Mouse (Mus musculus): ENCODE data around the gene Pcdh7. TPM values are rescaled to one million over a fixed set of nuclear protein-coding genes. Genes with fewer than 3 reads are reported as not detected.

The Pcdh7 gene
- polyA plus RNA-seq, 1 experiment from 2014 or later = 7.1 TPM

DNA sequence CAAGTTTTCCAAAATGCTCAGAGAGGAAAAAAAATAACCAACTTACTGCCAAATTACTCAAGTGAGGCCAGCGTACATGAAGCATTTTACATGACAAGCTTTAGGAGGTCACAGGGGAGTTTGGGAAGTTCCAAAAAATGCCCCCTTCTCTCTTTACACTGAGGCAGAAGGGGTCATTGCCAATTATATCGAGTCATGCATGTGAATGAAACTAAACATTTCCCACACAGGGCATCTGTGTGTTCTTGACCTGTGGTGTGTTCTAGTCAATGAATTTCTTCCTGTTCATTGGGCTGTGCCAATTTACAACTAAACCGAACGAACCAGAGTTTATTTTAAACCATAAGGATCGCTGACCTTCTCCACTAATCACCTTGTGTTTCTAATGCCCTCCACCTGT lies 86.1 kb downstream of the Pcdh7 start:
- no peaks in the 10 kb centered on the region for H3K9me3 ChIP-seq (ENCODE audit: control insufficient read depth, low read length)
- WGBS = 83% methylated on average over 5 of the region's 5 CpGs
- no peak overlapping the region for H3K4me2 ChIP-seq (replicated peaks; ENCODE audit: low read depth, low read length)
- H3K4me3 ChIP-seq (ENCODE audit: low read depth, low read length) = no peak overlapping the region
- no peak overlapping the region for H3K27ac ChIP-seq (ENCODE audit: low read depth, low read length)
- ATAC-seq (ENCODE audit: low FRiP score) (no peak), DNase-seq (ENCODE audit: low spot score) (no peak)
- no peaks in the 10 kb centered on the region for H3K27me3 ChIP-seq (ENCODE audit: control insufficient read depth, insufficient read depth, low read length)
- H3K9ac ChIP-seq (ENCODE audit: low read depth, low read length) = no peak overlapping the region
- no peaks in the 10 kb centered on the region for H3K4me1 ChIP-seq (replicated peaks; ENCODE audit: control insufficient read depth, insufficient read depth, low read length)
- H3K36me3 ChIP-seq (ENCODE audit: control insufficient read depth, insufficient read depth, low read length) = no peaks in the 10 kb centered on the region

DNA sequence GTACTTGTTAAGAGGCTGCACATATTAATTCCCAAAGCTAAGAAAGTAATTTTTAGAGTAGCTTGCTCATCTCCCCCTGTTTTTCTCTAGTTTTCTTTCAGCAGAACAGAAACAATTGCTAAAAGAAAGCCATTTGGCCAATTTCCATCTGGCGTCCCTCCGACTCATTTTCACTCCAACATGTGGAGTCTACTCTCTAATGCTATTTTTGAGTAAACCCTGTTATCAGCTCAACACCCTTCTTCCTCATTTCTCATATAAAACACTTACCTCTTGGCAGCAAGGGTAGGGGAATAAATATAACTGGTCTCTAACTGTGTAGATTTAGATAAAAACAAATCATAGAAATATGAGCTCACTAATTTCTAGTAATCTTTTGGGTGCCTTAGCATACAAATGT lies 89.6 kb downstream of the Pcdh7 start:
- Histone ChIP-seq H3K36me3 (ENCODE audit: control insufficient read depth, insufficient read depth, low read length) (no peaks in the 10 kb centered on the region), H3K9ac (ENCODE audit: low read depth, low read length) (no peak overlapping the region), H3K27me3 (ENCODE audit: control insufficient read depth, insufficient read depth, low read length) (no peaks in the 10 kb centered on the region), H3K27ac (ENCODE audit: low read depth, low read length) (no peak overlapping the region), H3K4me2 (replicated peaks; ENCODE audit: low read depth, low read length) (no peak overlapping the region), H3K4me1 (replicated peaks; ENCODE audit: control insufficient read depth, insufficient read depth, low read length) (no peaks in the 10 kb centered on the region), H3K9me3 (ENCODE audit: control insufficient read depth, low read length) (no peaks in the 10 kb centered on the region), H3K4me3 (ENCODE audit: low read depth, low read length) (no peak overlapping the region)
- WGBS = 85% methylated on average over 2 of the region's 2 CpGs
- no peak for ATAC-seq (ENCODE audit: low FRiP score)
- DNase-seq (ENCODE audit: low spot score) = no peak

DNA sequence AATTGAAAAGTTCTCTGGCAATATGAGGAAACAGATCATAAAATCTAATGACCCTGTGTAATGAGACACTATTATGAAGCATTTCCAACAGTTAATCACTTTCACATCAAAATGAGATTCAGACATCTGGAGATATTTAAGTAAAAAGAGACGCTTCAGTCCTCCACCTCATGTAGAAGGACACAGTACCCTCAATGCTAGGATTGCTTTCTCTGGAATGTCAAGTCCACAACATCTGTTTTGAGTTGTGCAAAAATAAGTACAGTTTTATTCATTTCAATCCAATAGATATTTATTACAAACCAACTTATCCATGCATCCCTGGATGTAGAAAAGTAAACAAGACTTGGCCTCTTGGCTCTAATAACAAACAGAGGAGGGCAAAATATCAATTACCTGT lies 92.9 kb downstream of the Pcdh7 start:
- 73% methylated on average over 1 of the region's 1 CpGs for WGBS
- no peak for ATAC-seq (ENCODE audit: low FRiP score)

GRCm38 (mm10) chr5:57815964-57816589 lies 98.3 kb downstream of the Pcdh7 start:
- Histone ChIP-seq H3K9me3 (ENCODE audit: control insufficient read depth, low read length) (no peaks in the 10 kb centered on the region), H3K27me3 (ENCODE audit: control insufficient read depth, insufficient read depth, low read length) (no peaks in the 10 kb centered on the region), H3K27ac (ENCODE audit: low read depth, low read length) (no peak overlapping the region), H3K9ac (ENCODE audit: low read depth, low read length) (no peak overlapping the region), H3K4me2 (replicated peaks; ENCODE audit: low read depth, low read length) (no peak overlapping the region), H3K36me3 (ENCODE audit: control insufficient read depth, insufficient read depth, low read length) (no peaks in the 10 kb centered on the region), H3K4me1 (replicated peaks; ENCODE audit: control insufficient read depth, insufficient read depth, low read length) (no peaks in the 10 kb centered on the region), H3K4me3 (ENCODE audit: low read depth, low read length) (no peak overlapping the region)
- DNase-seq (ENCODE audit: low spot score) = no peak
- ATAC-seq (ENCODE audit: low FRiP score) = no peak
- WGBS = 84% methylated on average over 5 of the region's 5 CpGs

More for the DNA sequence above, 92.9 kb downstream of the Pcdh7 start:
- no peak overlapping the region for H3K9ac ChIP-seq (ENCODE audit: low read depth, low read length)
- H3K27me3 ChIP-seq (ENCODE audit: control insufficient read depth, insufficient read depth, low read length) = no peaks in the 10 kb centered on the region
- H3K36me3 ChIP-seq (ENCODE audit: control insufficient read depth, insufficient read depth, low read length) = no peaks in the 10 kb centered on the region
- H3K9me3 ChIP-seq (ENCODE audit: control insufficient read depth, low read length) = no peaks in the 10 kb centered on the region
- H3K4me1 ChIP-seq (replicated peaks; ENCODE audit: control insufficient read depth, insufficient read depth, low read length) = no peaks in the 10 kb centered on the region
- DNase-seq (ENCODE audit: low spot score) = no peak
- no peak overlapping the region for H3K4me3 ChIP-seq (ENCODE audit: low read depth, low read length)
- no peak overlapping the region for H3K4me2 ChIP-seq (replicated peaks; ENCODE audit: low read depth, low read length)
- H3K27ac ChIP-seq (ENCODE audit: low read depth, low read length) = no peak overlapping the region

DNA sequence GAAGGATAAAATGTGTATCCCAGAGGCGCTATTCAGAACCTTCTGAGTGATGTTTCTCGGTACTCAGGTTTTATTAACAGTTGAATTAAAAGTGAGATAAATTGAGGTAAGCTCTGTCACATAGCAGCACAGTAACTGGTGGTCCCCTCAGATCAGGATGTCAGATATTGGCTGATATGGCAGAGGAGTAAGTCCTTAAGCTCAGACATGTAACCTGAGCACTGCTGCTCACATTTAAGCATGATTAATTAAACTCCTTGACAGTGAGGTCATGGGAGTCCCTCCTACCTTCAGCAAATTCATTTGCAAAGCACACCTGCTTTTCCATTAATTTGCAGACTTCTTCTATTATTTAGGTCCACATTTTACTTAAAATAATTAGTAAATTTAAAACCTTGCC lies 102.0 kb downstream of the Pcdh7 start:
- DNase-seq (ENCODE audit: low spot score) = no peak
- ATAC-seq (ENCODE audit: low FRiP score) = no peak
- no peak overlapping the region for H3K27ac ChIP-seq (ENCODE audit: low read depth, low read length)

GRCm38 (mm10) chr5:57821099-57821498 lies 103.3 kb downstream of the Pcdh7 start:
- Histone ChIP-seq H3K9ac (ENCODE audit: low read depth, low read length) (no peak overlapping the region), H3K4me2 (replicated peaks; ENCODE audit: low read depth, low read length) (no peak overlapping the region), H3K9me3 (ENCODE audit: control insufficient read depth, low read length) (no peaks in the 10 kb centered on the region), H3K4me3 (ENCODE audit: low read depth, low read length) (no peak overlapping the region), H3K36me3 (ENCODE audit: control insufficient read depth, insufficient read depth, low read length) (no peaks in the 10 kb centered on the region), H3K27ac (ENCODE audit: low read depth, low read length) (no peak overlapping the region), H3K27me3 (ENCODE audit: control insufficient read depth, insufficient read depth, low read length) (no peaks in the 10 kb centered on the region), H3K4me1 (replicated peaks; ENCODE audit: control insufficient read depth, insufficient read depth, low read length) (no peaks in the 10 kb centered on the region)
- 87% methylated on average over 8 of the region's 8 CpGs for WGBS
- ATAC-seq (ENCODE audit: low FRiP score) (no peak), DNase-seq (ENCODE audit: low spot score) (no peak)

More for the DNA sequence above, 102.0 kb downstream of the Pcdh7 start:
- Histone ChIP-seq H3K4me1 (replicated peaks; ENCODE audit: control insufficient read depth, insufficient read depth, low read length) (no peaks in the 10 kb centered on the region), H3K4me2 (replicated peaks; ENCODE audit: low read depth, low read length) (no peak overlapping the region), H3K27me3 (ENCODE audit: control insufficient read depth, insufficient read depth, low read length) (no peaks in the 10 kb centered on the region), H3K9me3 (ENCODE audit: control insufficient read depth, low read length) (no peaks in the 10 kb centered on the region), H3K9ac (ENCODE audit: low read depth, low read length) (no peak overlapping the region), H3K4me3 (ENCODE audit: low read depth, low read length) (no peak overlapping the region), H3K36me3 (ENCODE audit: control insufficient read depth, insufficient read depth, low read length) (no peaks in the 10 kb centered on the region)
- WGBS = 94% methylated on average over 2 of the region's 2 CpGs

GRCm38 (mm10) chr5:57828437-57828836 lies 110.7 kb downstream of the Pcdh7 start:
- Histone ChIP-seq H3K9ac (ENCODE audit: low read depth, low read length) (no peak overlapping the region), H3K27me3 (ENCODE audit: control insufficient read depth, insufficient read depth, low read length) (no peaks in the 10 kb centered on the region), H3K36me3 (ENCODE audit: control insufficient read depth, insufficient read depth, low read length) (no peaks in the 10 kb centered on the region), H3K4me2 (replicated peaks; ENCODE audit: low read depth, low read length) (no peak overlapping the region), H3K9me3 (ENCODE audit: control insufficient read depth, low read length) (no peaks in the 10 kb centered on the region), H3K27ac (ENCODE audit: low read depth, low read length) (no peak overlapping the region), H3K4me1 (replicated peaks; ENCODE audit: control insufficient read depth, insufficient read depth, low read length) (no peaks in the 10 kb centered on the region), H3K4me3 (ENCODE audit: low read depth, low read length) (no peak overlapping the region)
- DNase-seq (ENCODE audit: low spot score) (no peak), ATAC-seq (ENCODE audit: low FRiP score) (no peak)
- WGBS = 95% methylated on average over 3 of the region's 3 CpGs

- Histone ChIP-seq H3K27ac (ENCODE audit: low read depth, low read length) (no peak overlapping the region), H3K9ac (ENCODE audit: low read depth, low read length) (no peak overlapping the region), H3K4me3 (ENCODE audit: low read depth, low read length) (no peak overlapping the region), H3K9me3 (ENCODE audit: control insufficient read depth, low read length) (no peaks in the 10 kb centered on the region), H3K4me1 (replicated peaks; ENCODE audit: control insufficient read depth, insufficient read depth, low read length) (no peaks in the 10 kb centered on the region), H3K27me3 (ENCODE audit: control insufficient read depth, insufficient read depth, low read length) (no peaks in the 10 kb centered on the region), H3K4me2 (replicated peaks; ENCODE audit: low read depth, low read length) (no peak overlapping the region), H3K36me3 (ENCODE audit: control insufficient read depth, insufficient read depth, low read length) (no peaks in the 10 kb centered on the region)
- WGBS = 61% methylated on average over 2 of the region's 2 CpGs
- ATAC-seq (ENCODE audit: low FRiP score) (no peak), DNase-seq (ENCODE audit: low spot score) (no peak)
These were observed 119.4 kb downstream of the Pcdh7 start for GRCm38 (mm10) chr5:57837150-57837549.

- Histone ChIP-seq H3K9me3 (ENCODE audit: control insufficient read depth, low read length) (no peaks in the 10 kb centered on the region), H3K36me3 (ENCODE audit: control insufficient read depth, insufficient read depth, low read length) (no peaks in the 10 kb centered on the region), H3K9ac (ENCODE audit: low read depth, low read length) (no peak overlapping the region), H3K4me2 (replicated peaks; ENCODE audit: low read depth, low read length) (no peak overlapping the region), H3K4me1 (replicated peaks; ENCODE audit: control insufficient read depth, insufficient read depth, low read length) (no peaks in the 10 kb centered on the region), H3K27me3 (ENCODE audit: control insufficient read depth, insufficient read depth, low read length) (no peaks in the 10 kb centered on the region), H3K4me3 (ENCODE audit: low read depth, low read length) (no peak overlapping the region), H3K27ac (ENCODE audit: low read depth, low read length) (no peak overlapping the region)
- ATAC-seq (ENCODE audit: low FRiP score) (no peak), DNase-seq (ENCODE audit: low spot score) (no peak)
- 80% methylated on average over 5 of the region's 5 CpGs for WGBS
These were observed 123.8 kb downstream of the Pcdh7 start for GRCm38 (mm10) chr5:57841357-57842119.

Data from hindbrain, embryonic 11.5 days (tissue).